ENCODE assay signal across 18 mouse cellular contexts in the genomic region with DNA sequence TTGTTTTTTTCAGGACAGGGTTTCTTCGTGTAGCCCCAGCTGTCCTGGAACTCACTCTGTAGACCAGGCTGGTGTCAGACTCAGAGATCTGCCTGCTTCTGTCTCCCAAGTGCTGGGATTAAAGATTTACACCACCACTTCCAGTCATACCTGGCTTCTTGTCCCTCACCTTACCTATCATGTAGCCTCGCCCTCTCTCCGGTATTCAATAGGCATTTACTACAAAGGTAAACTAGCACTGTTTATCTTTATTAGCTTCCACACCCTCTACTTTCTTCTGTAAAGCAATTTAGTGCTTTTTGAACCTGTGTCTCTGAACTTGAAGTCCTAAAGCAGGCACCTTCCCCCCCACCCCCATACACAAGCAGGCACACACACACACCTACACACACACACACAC. TPM values are rescaled to one million over a fixed set of nuclear protein-coding genes. Genes with fewer than 3 reads are reported as not detected.
A peak's percentile ranks its signal among the peaks of the same experiment; 100 is the strongest.
DNase-seq lines count a peak whose midpoint lies in the region; ATAC-seq and TF ChIP-seq lines count a peak whose summit lies in the region.
"Had no signal": no experiment of that assay in that cellular context is flagged by ENCODE, and none has a peak within 500 bp of the region (broad histone marks: within the 10 kb centered on the region; RNA-seq: fewer than 3 reads in every experiment).

No protein-coding gene starts in this region.

- H3K4me3 ChIP-seq in heart, embryonic 10.5 days = no peak overlapping the region
- no peak overlapping the region for H3K4me3 ChIP-seq in intestine, embryonic 15.5 days (replicated peaks)
- H3K4me3 ChIP-seq in intestine, postnatal 0 days (ENCODE audit: low read depth, low read length) = no peak overlapping the region
- H3K4me3 ChIP-seq in stomach, postnatal 0 days (ENCODE audit: low read depth, low read length) = no peak overlapping the region
- H3K4me3 ChIP-seq in midbrain, embryonic 15.5 days = no peak overlapping the region
- no peak overlapping the region for H3K4me3 ChIP-seq in midbrain, embryonic 11.5 days (ENCODE audit: low read depth, low read length)
- H3K4me3 ChIP-seq: embryonic facial prominence, embryonic 10.5 days; embryonic facial prominence, embryonic 12.5 days; forebrain, embryonic 13.5 days; forebrain, embryonic 15.5 days had no signal

- no peaks in the 10 kb centered on the region for H3K9me3 ChIP-seq in heart, embryonic 10.5 days
- no peaks in the 10 kb centered on the region for H3K9me3 ChIP-seq in intestine, embryonic 15.5 days
- H3K9me3 ChIP-seq in intestine, postnatal 0 days (ENCODE audit: control insufficient read depth) = no peaks in the 10 kb centered on the region
- H3K9me3 ChIP-seq in stomach, postnatal 0 days (ENCODE audit: control insufficient read depth, low read length) = no peaks in the 10 kb centered on the region
- no peaks in the 10 kb centered on the region for H3K9me3 ChIP-seq in midbrain, embryonic 15.5 days
- H3K9me3 ChIP-seq in midbrain, embryonic 11.5 days (ENCODE audit: control insufficient read depth, low read length) = no peaks in the 10 kb centered on the region
- H3K9me3 ChIP-seq: embryonic facial prominence, embryonic 10.5 days; embryonic facial prominence, embryonic 12.5 days; forebrain, embryonic 13.5 days; forebrain, embryonic 15.5 days had no signal

- H3K4me1 ChIP-seq in heart, embryonic 10.5 days = no peaks in the 10 kb centered on the region
- no peaks in the 10 kb centered on the region for H3K4me1 ChIP-seq in intestine, embryonic 15.5 days (replicated peaks)
- 0 out of 2 replicates have a peak, but pooled peaks cover 2% of the 10 kb centered on the region for H3K4me1 ChIP-seq in intestine, postnatal 0 days (replicated peaks; ENCODE audit: control insufficient read depth, insufficient read depth, low read length)
- H3K4me1 ChIP-seq in stomach, postnatal 0 days (replicated peaks; ENCODE audit: control insufficient read depth, insufficient read depth) = no peaks in the 10 kb centered on the region
- H3K4me1 ChIP-seq in midbrain, embryonic 15.5 days = peaks cover 4% of the 10 kb centered on the region; the same call in 1 of the 2 replicates
- H3K4me1 ChIP-seq in midbrain, embryonic 11.5 days (ENCODE audit: control insufficient read depth, insufficient read depth, low read length) = no peaks in the 10 kb centered on the region
- H3K4me1 ChIP-seq: embryonic facial prominence, embryonic 12.5 days had no signal

- H3K27ac ChIP-seq in heart, embryonic 10.5 days = no peak overlapping the region
- no peak overlapping the region for H3K27ac ChIP-seq in intestine, embryonic 15.5 days
- 0 out of 2 replicates have a peak overlapping the region, but pooled peaks have one; percentile 23 for H3K27ac ChIP-seq in intestine, postnatal 0 days (ENCODE audit: low read depth, low read length)
- peak overlapping the region; percentile 18; the same call in 1 of the 2 replicates for H3K27ac ChIP-seq in stomach, postnatal 0 days (replicated peaks)
- no peak overlapping the region for H3K27ac ChIP-seq in midbrain, embryonic 15.5 days
- no peak overlapping the region for H3K27ac ChIP-seq in midbrain, embryonic 11.5 days (ENCODE audit: low read depth, low read length)
- H3K27ac ChIP-seq: embryonic facial prominence, embryonic 10.5 days; embryonic facial prominence, embryonic 12.5 days; forebrain, embryonic 13.5 days; forebrain, embryonic 15.5 days had no signal

- no peaks in the 10 kb centered on the region for H3K27me3 ChIP-seq in heart, embryonic 10.5 days (ENCODE audit: insufficient read depth, poor library complexity, severe bottlenecking)
- H3K27me3 ChIP-seq in intestine, embryonic 15.5 days (replicated peaks) = no peaks in the 10 kb centered on the region
- H3K27me3 ChIP-seq in intestine, postnatal 0 days (replicated peaks; ENCODE audit: control insufficient read depth, insufficient read depth, low read length) = peaks cover 2% of the 10 kb centered on the region; the same call in 1 of the 2 replicates
- no peaks in the 10 kb centered on the region for H3K27me3 ChIP-seq in stomach, postnatal 0 days (ENCODE audit: control insufficient read depth, insufficient read depth, low read length)
- no peaks in the 10 kb centered on the region for H3K27me3 ChIP-seq in midbrain, embryonic 15.5 days (replicated peaks)
- no peaks in the 10 kb centered on the region for H3K27me3 ChIP-seq in midbrain, embryonic 11.5 days (ENCODE audit: control insufficient read depth, insufficient read depth, low read length)
- H3K27me3 ChIP-seq: embryonic facial prominence, embryonic 12.5 days; forebrain, embryonic 15.5 days had no signal

- no peaks in the 10 kb centered on the region for H3K36me3 ChIP-seq in heart, embryonic 10.5 days
- no peaks in the 10 kb centered on the region for H3K36me3 ChIP-seq in intestine, embryonic 15.5 days
- no peaks in the 10 kb centered on the region for H3K36me3 ChIP-seq in intestine, postnatal 0 days (ENCODE audit: control insufficient read depth, insufficient read depth)
- H3K36me3 ChIP-seq in stomach, postnatal 0 days (ENCODE audit: control insufficient read depth, insufficient read depth, low read length) = no peaks in the 10 kb centered on the region
- H3K36me3 ChIP-seq in midbrain, embryonic 15.5 days (replicated peaks) = no peaks in the 10 kb centered on the region
- no peaks in the 10 kb centered on the region for H3K36me3 ChIP-seq in midbrain, embryonic 11.5 days (ENCODE audit: control insufficient read depth, insufficient read depth, low read length)
- H3K36me3 ChIP-seq: embryonic facial prominence, embryonic 10.5 days; embryonic facial prominence, embryonic 12.5 days; forebrain, embryonic 15.5 days had no signal

- TF ChIP-seq CTCF in intestine, postnatal 0 days (IDR thresholded peaks at IDR 0.05; ENCODE audit: low read depth) = no peak
- no peak for TF ChIP-seq CTCF in stomach, postnatal 0 days (IDR thresholded peaks at IDR 0.05; ENCODE audit: low read depth)

- no peak overlapping the region for H3K4me2 ChIP-seq in intestine, embryonic 15.5 days (replicated peaks)
- no peak overlapping the region for H3K4me2 ChIP-seq in intestine, postnatal 0 days (replicated peaks; ENCODE audit: low read depth)
- no peak overlapping the region for H3K4me2 ChIP-seq in stomach, postnatal 0 days (replicated peaks; ENCODE audit: low read depth)
- H3K4me2 ChIP-seq in midbrain, embryonic 15.5 days = no peak overlapping the region
- no peak overlapping the region for H3K4me2 ChIP-seq in midbrain, embryonic 11.5 days
- H3K4me2 ChIP-seq: embryonic facial prominence, embryonic 12.5 days; forebrain, embryonic 13.5 days; forebrain, embryonic 15.5 days had no signal

- WGBS in heart, embryonic 10.5 days = 82% methylated on average over 3 of the region's 3 CpGs
- 74% methylated on average over 3 of the region's 3 CpGs for WGBS in intestine, embryonic 15.5 days
- WGBS in intestine, postnatal 0 days = 61% methylated on average over 3 of the region's 3 CpGs
- WGBS in stomach, postnatal 0 days = 70% methylated on average over 3 of the region's 3 CpGs
- WGBS in midbrain, embryonic 15.5 days = 89% methylated on average over 3 of the region's 3 CpGs
- 94% methylated on average over 3 of the region's 3 CpGs for WGBS in midbrain, embryonic 11.5 days

- TF ChIP-seq EP300 in stomach, postnatal 0 days (optimal IDR thresholded peaks at IDR 0.05) = no peak

- ATAC-seq in intestine, embryonic 15.5 days = peak; percentile 63
- ATAC-seq in intestine, postnatal 0 days = peak; percentile 61
- ATAC-seq in stomach, postnatal 0 days (ENCODE audit: low FRiP score, low TSS enrichment) = peak; percentile 41; the same call in 1 of the 2 replicates
- ATAC-seq in midbrain, embryonic 15.5 days (replicated peaks) = no peak
- ATAC-seq in midbrain, embryonic 11.5 days (ENCODE audit: low FRiP score) = no peak

- peak; percentile 20 for DNase-seq in heart, embryonic 10.5 days (ENCODE audit: low spot score)
- DNase-seq in heart, postnatal 25 days (ENCODE audit: low spot score) = no peak
- peak; percentile 19 for DNase-seq in stomach, postnatal 0 days (ENCODE audit: low spot score)
- no peak for DNase-seq in cerebellum, postnatal 10 days
- no peak for DNase-seq in midbrain, embryonic 11.5 days (ENCODE audit: low spot score, missing footprints)
- DNase-seq: adrenal gland, postnatal 10 days; adrenal gland, postnatal 25 days; cerebellum, adult 11 months; cerebellum, adult 18-20 months; cerebellum, adult 8-10 months; cerebellum, adult 9-11 months had no signal

- H3K9ac ChIP-seq in intestine, embryonic 15.5 days = no peak overlapping the region
- H3K9ac ChIP-seq in intestine, postnatal 0 days (ENCODE audit: low read depth, low read length) = no peak overlapping the region
- no peak overlapping the region for H3K9ac ChIP-seq in stomach, postnatal 0 days (ENCODE audit: low read length)
- H3K9ac ChIP-seq in midbrain, embryonic 15.5 days = no peak overlapping the region
- no peak overlapping the region for H3K9ac ChIP-seq in midbrain, embryonic 11.5 days (ENCODE audit: low read length)
- H3K9ac ChIP-seq: embryonic facial prominence, embryonic 12.5 days; forebrain, embryonic 13.5 days; forebrain, embryonic 15.5 days had no signal

- intact Hi-C loops in heart, postnatal 25 days (cut with DNase I) = loop anchor here (2.0 to 10.0 kb wide), 3 partner anchors 99 to 395 kb away; a partner anchor contains a TSS

RNA-seq across cellular contexts. Expression of a gene that starts 44.1 kb away (rescaled TPM):
- polyA plus RNA-seq in heart, embryonic 10.5 days (2016; fragmentation: Nextera tagmentation; extraction: Ambion mirVana) = 4.1 and 4.8 TPM in 2 replicates
- total RNA-seq in heart, postnatal 25 days (2021) = 1 to 10 TPM; 1.7 to 1.8 TPM
- 8.1 and 8.5 TPM in 2 replicates for polyA plus RNA-seq in intestine, embryonic 15.5 days (2015; fragmentation: Nextera tagmentation; extraction: Ambion mirVana)
- 7.2 and 7.8 TPM in 2 replicates for polyA plus RNA-seq in intestine, postnatal 0 days (2015; fragmentation: Nextera tagmentation; extraction: Ambion mirVana)
- polyA plus RNA-seq in stomach, postnatal 0 days (2015; fragmentation: Nextera tagmentation; extraction: Ambion mirVana) = 20.9 and 27.3 TPM in 2 replicates
- polyA plus RNA-seq in midbrain, embryonic 15.5 days (2015; fragmentation: Nextera tagmentation; extraction: Ambion mirVana) = 0.98 and 1.2 TPM in 2 replicates
- polyA plus RNA-seq in midbrain, embryonic 11.5 days (2014; fragmentation: Nextera tagmentation; extraction: Ambion mirVana) = 7.0 and 8.0 TPM in 2 replicates

Comparison
In these comparisons a context has a peak if more than half of its experiments do, and no peak if none do; other contexts are left out.
1. DNase-seq: peak in heart, embryonic 10.5 days (single experiment) and stomach, postnatal 0 days (single experiment); none in heart, postnatal 25 days (single experiment), cerebellum, postnatal 10 days (0 of 2) and midbrain, embryonic 11.5 days (single experiment).
2. H3K27ac ChIP-seq: peak in intestine, postnatal 0 days (single experiment) and stomach, postnatal 0 days (single experiment); none in heart, embryonic 10.5 days (single experiment), intestine, embryonic 15.5 days (single experiment), midbrain, embryonic 15.5 days (single experiment) and midbrain, embryonic 11.5 days (single experiment).
3. ATAC-seq: peak in intestine, embryonic 15.5 days (single experiment), intestine, postnatal 0 days (single experiment) and stomach, postnatal 0 days (single experiment); none in midbrain, embryonic 15.5 days (single experiment) and midbrain, embryonic 11.5 days (single experiment).